Mouse (Mus musculus) intestine, postnatal 0 days (tissue): ENCODE results near the gene Rrp1. TPM values are rescaled to one million over a fixed set of nuclear protein-coding genes. Genes with fewer than 3 reads are reported as not detected.
"Not testable (repeated sequence)": the region's sequence is repeated elsewhere in the genome, so short reads cannot be mapped to it uniquely, and the experiment has no call there.

ENCODE experiments used
- ATAC-seq: fragments of 200-750 bp; cut with Nextera tagmentation; 2 replicates; pipeline ENCODE4 v1.8.0; 2017; ENCODE audit warnings: mild to moderate bottlenecking, moderate TSS enrichment, moderate library complexity
- H3K27ac ChIP-seq: fragments of 300-500 bp; sonication (generic); 2 replicates; pipeline ENCODE4 v1.5.1; 2014; ENCODE audit warnings: mild to moderate bottlenecking, low read depth, low read length, moderate library complexity
- H3K27me3 ChIP-seq: fragments of 300-500 bp; sonication (generic); replicated peaks from 2 replicates; pipeline ENCODE4 v1.6.1; 2014; ENCODE audit warnings: low read length, mixed read lengths; ENCODE audit not compliant: control insufficient read depth, insufficient read depth
- H3K36me3 ChIP-seq: fragments of 300-500 bp; sonication (generic); 2 replicates; pipeline ENCODE4 v1.6.1; 2014; ENCODE audit warnings: mild to moderate bottlenecking, moderate library complexity; ENCODE audit not compliant: control insufficient read depth, insufficient read depth
- H3K4me1 ChIP-seq: fragments of 300-500 bp; sonication (generic); replicated peaks from 2 replicates; pipeline ENCODE4 v1.6.1; 2014; ENCODE audit warnings: antibody characterized with exemption, low read length, mixed read lengths; ENCODE audit not compliant: control insufficient read depth, insufficient read depth
- H3K4me2 ChIP-seq: fragments of 300-500 bp; sonication (generic); replicated peaks from 2 replicates; pipeline ENCODE4 v1.6.1; 2014; ENCODE audit warnings: low read depth, mild to moderate bottlenecking, moderate library complexity
- H3K4me3 ChIP-seq: fragments of 300-500 bp; sonication (generic); 2 replicates; pipeline ENCODE4 v1.5.1; 2014; ENCODE audit warnings: low read depth, low read length
- H3K9ac ChIP-seq: fragments of 300-500 bp; sonication (generic); 2 replicates; pipeline ENCODE4 v1.6.1; 2014; ENCODE audit warnings: mild to moderate bottlenecking, low read depth, low read length
- H3K9me3 ChIP-seq: fragments of 300-500 bp; sonication (generic); 2 replicates; pipeline ENCODE4 v1.6.1; 2016; ENCODE audit warnings: mixed run types; ENCODE audit not compliant: control insufficient read depth
- CTCF ChIP-seq: sonication (generic); IDR thresholded peaks from 2 replicates; pipeline ENCODE4 v1.5.1; 2016; ENCODE audit warnings: low read depth, mild to moderate bottlenecking, control low read depth, antibody characterized with exemption, moderate library complexity
- WGBS: fragments of 180-500 bp; shearing (Covaris S2); extraction: QIAGEN DNeasy Blood & Tissue Kit; methylation state at CpG from one replicate; pipeline ENCODE4 v1.1.7; 2014; 5-methylcytosine and 5-hydroxymethylcytosine counted together
- polyA plus RNA-seq: library from polyadenylated mRNA; unstranded; fragments of >200 nt; fragmentation: Nextera tagmentation; extraction: Ambion mirVana; gene quantifications from 2 replicates; pipeline ENCODE4 v1.2.1, GENCODE M21; 2015

Rrp1 gene
- polyA plus RNA-seq, 1 experiment from 2014 or later, result 141 TPM

DNA sequence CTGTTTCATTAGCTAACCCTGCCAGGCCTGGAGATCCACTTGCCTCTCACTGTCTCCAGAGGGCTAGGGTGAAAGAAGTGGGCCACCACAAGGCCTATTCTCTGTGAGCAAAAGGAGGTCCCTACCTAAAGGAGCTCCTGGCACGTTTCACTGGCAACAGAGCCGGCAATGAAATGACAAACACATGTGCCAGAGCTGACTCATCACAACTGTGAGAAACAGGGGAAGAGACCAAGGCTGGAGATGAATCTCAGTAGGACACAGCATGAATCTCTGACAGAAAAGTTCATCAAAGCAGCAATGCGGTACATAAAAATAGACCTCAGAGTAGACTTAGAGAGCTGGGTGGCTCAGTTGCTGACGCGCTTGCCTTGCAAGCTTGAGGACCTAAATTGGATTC lies 5.0 kb upstream of the Rrp1 start:
- Histone ChIP-seq H3K27ac (0 out of 2 replicates have a peak overlapping the region, but pooled peaks have one; percentile 54), H3K4me2 (no peak overlapping the region), H3K4me3 (no peak overlapping the region), H3K4me1 (no peaks in the 10 kb centered on the region), H3K27me3 (no peaks in the 10 kb centered on the region), H3K9me3 (no peaks in the 10 kb centered on the region), H3K9ac (no peak overlapping the region), H3K36me3 (no peaks in the 10 kb centered on the region)
- no peak for TF ChIP-seq CTCF
- no peak for ATAC-seq
- WGBS, result 61% methylated on average over 5 of the region's 5 CpGs

GRCm38 (mm10) chr10:78414936-78415335 lies 2.1 kb upstream of the Rrp1 start:
- ATAC-seq, H3K27ac ChIP-seq, H3K27me3 ChIP-seq: not testable (repeated sequence)

GRCm38 (mm10) chr10:78413152-78413520 lies 293 bp upstream of the Rrp1 start:
- Histone ChIP-seq H3K27me3 (no peaks in the 10 kb centered on the region), H3K4me3 (peak overlapping the region; percentile 58), H3K27ac (no peak overlapping the region), H3K4me1 (no peaks in the 10 kb centered on the region), H3K36me3 (peaks cover 26% of the 10 kb centered on the region), H3K9me3 (no peaks in the 10 kb centered on the region), H3K9ac (no peak overlapping the region), H3K4me2 (peak overlapping the region; percentile 85)
- ATAC-seq, result no peak; the same call in 1 of the 2 replicates
- WGBS, result 38% methylated on average over 7 of the region's 7 CpGs
- no peak for TF ChIP-seq CTCF

More at GRCm38 (mm10) chr10:78414936-78415335, 2.1 kb upstream of the Rrp1 start:
- H3K36me3 ChIP-seq, H3K4me1 ChIP-seq, H3K9me3 ChIP-seq, H3K4me2 ChIP-seq, H3K4me3 ChIP-seq, H3K9ac ChIP-seq: not testable (repeated sequence)
- WGBS, result 98% methylated on average over 3 of the region's 4 CpGs

DNA sequence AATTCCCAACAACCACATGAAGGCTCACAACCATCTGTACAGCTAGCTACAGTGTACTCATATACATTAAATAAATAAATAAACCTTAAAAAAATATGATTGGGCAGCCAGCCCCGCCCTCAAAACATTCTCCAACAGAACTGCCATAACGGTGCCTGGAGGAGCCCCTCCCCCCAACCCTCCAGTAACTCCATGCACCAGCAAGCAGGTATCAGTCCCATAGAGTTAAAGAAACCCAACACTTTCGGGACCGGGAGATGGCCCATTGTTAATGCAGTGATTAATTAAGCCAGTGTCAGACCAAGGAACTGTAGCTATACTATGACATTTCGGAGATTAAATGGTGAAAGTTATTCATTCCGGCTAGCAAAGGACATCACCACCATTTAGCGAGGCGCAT lies 992 bp downstream of the Rrp1 start:
- Histone ChIP-seq H3K4me1 (no peaks in the 10 kb centered on the region), H3K9me3 (no peaks in the 10 kb centered on the region), H3K4me3 (peak overlapping the region; percentile 58), H3K27me3 (no peaks in the 10 kb centered on the region), H3K4me2 (peak overlapping the region; percentile 85), H3K27ac (peak overlapping the region; percentile 84; the same call in 1 of the 2 replicates), H3K9ac (peak overlapping the region; percentile 79), H3K36me3 (peaks cover 37% of the 10 kb centered on the region)
- no peak for ATAC-seq
- WGBS, result 9% methylated on average over 8 of the region's 8 CpGs
- TF ChIP-seq CTCF, result no peak

GRCm38 (mm10) chr10:78409035-78409788 lies 3.6 kb downstream of the Rrp1 start:
- no peak overlapping the region for H3K9ac ChIP-seq
- 86% methylated on average over 9 of the region's 9 CpGs for WGBS
- no peaks in the 10 kb centered on the region for H3K27me3 ChIP-seq
- peaks cover 61% of the 10 kb centered on the region for H3K36me3 ChIP-seq
- TF ChIP-seq CTCF, result no peak
- no peak for ATAC-seq
- H3K9me3 ChIP-seq, result no peaks in the 10 kb centered on the region
- no peak overlapping the region for H3K27ac ChIP-seq
- no peaks in the 10 kb centered on the region for H3K4me1 ChIP-seq
- no peak overlapping the region for H3K4me3 ChIP-seq
- H3K4me2 ChIP-seq, result no peak overlapping the region

- no peak overlapping the region for H3K9ac ChIP-seq
- no peak for ATAC-seq
- no peaks in the 10 kb centered on the region for H3K9me3 ChIP-seq
- no peaks in the 10 kb centered on the region for H3K27me3 ChIP-seq
- H3K4me3 ChIP-seq, result no peak overlapping the region
- no peaks in the 10 kb centered on the region for H3K4me1 ChIP-seq
- TF ChIP-seq CTCF, result no peak
- H3K27ac ChIP-seq, result no peak overlapping the region
- H3K4me2 ChIP-seq, result no peak overlapping the region
- peaks cover 82% of the 10 kb centered on the region for H3K36me3 ChIP-seq
- 75% methylated on average over 4 of the region's 4 CpGs for WGBS
These were observed 5.7 kb downstream of the Rrp1 start for GRCm38 (mm10) chr10:78407132-78407531.

GRCm38 (mm10) chr10:78406152-78406551 lies 6.7 kb downstream of the Rrp1 start:
- Histone ChIP-seq H3K9me3 (no peaks in the 10 kb centered on the region), H3K4me1 (no peaks in the 10 kb centered on the region), H3K27me3 (no peaks in the 10 kb centered on the region), H3K36me3 (peaks cover 91% of the 10 kb centered on the region), H3K4me3 (no peak overlapping the region), H3K9ac (no peak overlapping the region), H3K4me2 (no peak overlapping the region), H3K27ac (no peak overlapping the region)
- ATAC-seq, result no peak
- WGBS, result 90% methylated on average over 6 of the region's 6 CpGs
- TF ChIP-seq CTCF, result no peak
